Mouse (Mus musculus): ENCODE measurements around the gene Pou4f1. TPM values are rescaled to one million over a fixed set of nuclear protein-coding genes. Genes with fewer than 3 reads are reported as not detected.

The Pou4f1 gene
- polyA plus RNA-seq, 1 experiment from 2014 or later, result 0.64 TPM

DNA sequence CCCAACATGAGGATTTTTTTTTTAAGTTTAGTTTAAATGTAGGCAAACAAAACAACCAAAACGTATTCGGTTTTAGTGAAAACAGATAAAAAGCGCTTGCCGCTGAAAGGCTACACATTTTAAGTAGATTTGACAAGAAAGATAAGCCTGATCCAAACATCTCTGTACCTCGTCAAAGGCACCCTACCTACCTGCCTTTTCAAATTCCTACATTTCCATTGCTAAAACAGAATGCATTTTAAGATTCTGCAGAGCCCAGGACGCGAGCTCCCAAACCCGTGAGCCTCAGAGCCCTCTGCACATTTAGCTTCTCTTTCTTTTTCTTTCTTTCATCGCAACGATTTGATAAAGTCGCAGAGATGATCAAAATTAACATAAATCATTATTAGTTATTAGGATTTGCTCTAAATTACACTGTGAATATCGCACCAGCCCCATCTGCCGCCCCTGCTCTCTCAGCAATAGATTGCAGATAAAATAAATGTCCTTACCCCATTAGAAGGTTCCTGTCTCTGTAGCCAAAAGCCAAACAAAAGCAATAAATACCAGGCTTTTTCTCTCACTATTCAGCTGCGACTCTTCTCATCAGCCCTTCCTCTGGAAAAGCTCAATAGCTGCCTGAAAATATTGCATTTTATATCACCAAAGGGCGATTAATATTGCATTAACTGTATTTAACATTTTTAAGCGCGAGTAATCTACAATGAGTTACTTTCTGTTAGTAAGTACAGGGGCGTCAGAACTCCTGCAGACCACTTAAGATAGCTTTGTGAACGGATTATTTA, 8.9 kb downstream of the Pou4f1 start:
- H3K27ac ChIP-seq (ENCODE audit: low read depth, low read length), result no peak overlapping the region
- no peaks in the 10 kb centered on the region for H3K9me3 ChIP-seq (ENCODE audit: control insufficient read depth, low read length)
- no peak overlapping the region for H3K4me3 ChIP-seq (ENCODE audit: low read length)
- 1% methylated on average over 19 of the region's 19 CpGs for whole genome bisulfite sequencing
- no peak for ATAC-seq (ENCODE audit: low FRiP score, low TSS enrichment)
- no peaks in the 10 kb centered on the region for H3K36me3 ChIP-seq (ENCODE audit: control insufficient read depth, insufficient read depth, low read length)
- H3K4me1 ChIP-seq (ENCODE audit: control insufficient read depth, insufficient read depth, low read length), result peaks cover 8% of the 10 kb centered on the region
- H3K4me2 ChIP-seq (replicated peaks; ENCODE audit: low read depth, low read length), result no peak overlapping the region
- peaks cover 81% of the 10 kb centered on the region for H3K27me3 ChIP-seq (ENCODE audit: control insufficient read depth, insufficient read depth, low read length)
- no peak overlapping the region for H3K9ac ChIP-seq (ENCODE audit: low read depth, low read length)

DNA sequence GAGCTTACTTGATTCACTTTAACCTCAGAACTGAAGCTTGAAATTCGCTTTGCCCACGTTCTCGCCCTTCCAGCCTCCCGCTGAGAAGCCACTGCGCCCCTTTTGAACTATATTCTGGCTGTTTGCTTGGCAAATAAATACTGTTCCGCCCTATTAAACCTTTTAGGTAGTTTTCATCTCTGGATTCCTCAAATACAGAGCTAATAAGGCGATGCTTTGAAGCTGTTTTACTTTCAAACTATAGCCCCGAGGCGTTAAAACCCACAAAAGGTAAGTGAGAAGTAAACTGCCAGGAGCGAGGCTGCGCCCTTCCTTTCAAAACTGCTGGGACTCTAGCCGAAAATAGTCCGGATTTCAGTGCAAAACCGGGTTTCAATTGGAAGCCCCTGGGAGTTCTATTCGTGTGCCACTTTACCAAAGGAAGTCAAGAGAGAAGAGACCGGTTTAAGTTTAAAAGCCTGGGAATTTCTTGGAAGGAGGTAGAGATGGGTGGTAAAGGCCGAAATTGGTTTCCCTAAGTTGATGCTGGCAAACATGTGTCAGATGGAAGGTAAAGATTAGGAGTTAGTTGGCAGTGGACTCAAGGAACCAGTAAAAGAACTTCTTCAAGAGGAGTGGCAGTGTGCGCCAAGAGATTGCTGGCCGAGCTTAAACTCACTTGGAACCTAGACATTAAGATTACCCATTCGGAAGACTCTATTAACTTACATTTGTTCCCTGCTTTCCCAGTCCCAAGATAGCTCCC, 9.7 kb downstream of the Pou4f1 start:
- Histone ChIP-seq H3K27me3 (ENCODE audit: control insufficient read depth, insufficient read depth, low read length) (peaks cover 73% of the 10 kb centered on the region), H3K27ac (ENCODE audit: low read depth, low read length) (no peak overlapping the region), H3K4me3 (ENCODE audit: low read length) (no peak overlapping the region), H3K4me1 (ENCODE audit: control insufficient read depth, insufficient read depth, low read length) (peaks cover 8% of the 10 kb centered on the region), H3K4me2 (replicated peaks; ENCODE audit: low read depth, low read length) (no peak overlapping the region), H3K9me3 (ENCODE audit: control insufficient read depth, low read length) (no peaks in the 10 kb centered on the region), H3K9ac (ENCODE audit: low read depth, low read length) (no peak overlapping the region), H3K36me3 (ENCODE audit: control insufficient read depth, insufficient read depth, low read length) (no peaks in the 10 kb centered on the region)
- no peak for ATAC-seq (ENCODE audit: low FRiP score, low TSS enrichment)
- WGBS, result 1% methylated on average over 20 of the region's 20 CpGs

DNA sequence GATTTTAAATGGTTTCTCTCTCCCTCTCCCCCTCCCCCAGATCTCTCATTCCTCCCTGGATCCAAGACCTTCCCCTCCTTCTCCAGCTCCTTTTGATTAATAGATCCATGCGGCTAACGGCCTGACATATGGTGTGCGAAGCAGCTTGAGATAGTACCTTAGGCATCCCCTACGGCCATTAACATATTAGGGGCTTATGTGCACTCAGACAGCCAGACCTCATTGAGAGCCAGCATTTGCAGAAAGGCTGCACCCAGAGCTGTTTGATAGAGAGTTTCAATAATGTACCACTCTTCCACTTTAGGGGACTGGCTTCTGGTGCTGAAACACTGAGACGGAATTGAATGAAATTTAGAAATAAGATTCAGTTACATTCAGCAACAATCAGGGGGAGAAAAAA, 10.8 kb downstream of the Pou4f1 start:
- Histone ChIP-seq H3K4me2 (replicated peaks; ENCODE audit: low read depth, low read length) (no peak overlapping the region), H3K9me3 (ENCODE audit: control insufficient read depth, low read length) (no peaks in the 10 kb centered on the region), H3K9ac (ENCODE audit: low read depth, low read length) (no peak overlapping the region), H3K4me1 (ENCODE audit: control insufficient read depth, insufficient read depth, low read length) (peaks cover 8% of the 10 kb centered on the region), H3K4me3 (ENCODE audit: low read length) (no peak overlapping the region), H3K27ac (ENCODE audit: low read depth, low read length) (no peak overlapping the region), H3K36me3 (ENCODE audit: control insufficient read depth, insufficient read depth, low read length) (no peaks in the 10 kb centered on the region), H3K27me3 (ENCODE audit: control insufficient read depth, insufficient read depth, low read length) (peaks cover 67% of the 10 kb centered on the region)
- WGBS, result under 1% methylated on average over 5 of the region's 5 CpGs
- ATAC-seq (ENCODE audit: low FRiP score, low TSS enrichment), result no peak

DNA sequence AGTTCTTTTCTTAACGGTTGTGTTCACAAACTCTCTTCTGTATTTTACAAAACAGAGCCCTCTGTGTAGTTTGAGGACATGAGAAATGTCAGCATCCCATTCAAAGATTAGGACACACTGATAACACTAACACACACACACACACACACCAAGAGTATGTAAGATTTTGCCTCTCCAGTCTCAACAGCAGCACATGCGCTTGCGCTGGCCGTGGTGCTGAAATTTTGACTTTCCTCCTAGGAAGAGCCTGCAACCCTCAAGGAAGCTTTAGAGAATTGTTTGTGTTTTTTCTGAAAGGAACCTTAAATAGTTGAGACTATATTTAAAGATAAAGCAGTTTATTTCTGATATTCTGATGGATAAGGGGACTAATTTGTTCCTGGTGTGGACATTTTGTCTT, 14.0 kb downstream of the Pou4f1 start:
- Histone ChIP-seq H3K9me3 (ENCODE audit: control insufficient read depth, low read length) (no peaks in the 10 kb centered on the region), H3K4me3 (ENCODE audit: low read length) (no peak overlapping the region), H3K4me2 (replicated peaks; ENCODE audit: low read depth, low read length) (no peak overlapping the region), H3K9ac (ENCODE audit: low read depth, low read length) (no peak overlapping the region), H3K27me3 (ENCODE audit: control insufficient read depth, insufficient read depth, low read length) (peaks cover 40% of the 10 kb centered on the region), H3K27ac (ENCODE audit: low read depth, low read length) (no peak overlapping the region), H3K36me3 (ENCODE audit: control insufficient read depth, insufficient read depth, low read length) (no peaks in the 10 kb centered on the region), H3K4me1 (ENCODE audit: control insufficient read depth, insufficient read depth, low read length) (no peaks in the 10 kb centered on the region)
- ATAC-seq (ENCODE audit: low FRiP score, low TSS enrichment), result 0 out of 2 replicates have a peak, but pooled peaks have one; percentile 71
- WGBS, result 11% methylated on average over 4 of the region's 4 CpGs

DNA sequence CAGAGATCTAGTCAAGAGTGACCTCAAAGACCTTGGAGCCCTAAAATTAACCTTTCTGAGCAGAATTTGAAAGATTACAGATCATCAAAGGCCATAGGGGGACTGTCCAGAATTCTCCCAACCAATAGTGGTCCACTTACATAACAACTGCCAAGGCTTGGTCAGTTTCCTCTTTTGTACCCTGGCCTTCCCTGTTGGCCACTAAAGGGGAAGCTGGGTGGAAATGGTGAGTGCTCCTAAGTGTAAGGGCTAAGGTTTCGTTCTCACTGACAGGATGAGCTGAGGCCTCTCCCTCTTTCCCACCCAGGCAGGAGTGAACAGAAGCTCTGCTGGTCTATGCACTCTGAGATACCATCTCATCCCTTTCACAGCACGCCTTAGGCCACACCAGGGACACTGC, 33.5 kb downstream of the Pou4f1 start:
- WGBS, result 57% methylated on average over 2 of the region's 2 CpGs
- H3K9ac ChIP-seq (ENCODE audit: low read depth, low read length), result no peak overlapping the region
- H3K4me3 ChIP-seq (ENCODE audit: low read length), result no peak overlapping the region
- no peak overlapping the region for H3K27ac ChIP-seq (ENCODE audit: low read depth, low read length)
- H3K27me3 ChIP-seq (ENCODE audit: control insufficient read depth, insufficient read depth, low read length), result no peaks in the 10 kb centered on the region
- no peak overlapping the region for H3K4me2 ChIP-seq (replicated peaks; ENCODE audit: low read depth, low read length)
- H3K9me3 ChIP-seq (ENCODE audit: control insufficient read depth, low read length), result no peaks in the 10 kb centered on the region
- no peaks in the 10 kb centered on the region for H3K4me1 ChIP-seq (ENCODE audit: control insufficient read depth, insufficient read depth, low read length)
- H3K36me3 ChIP-seq (ENCODE audit: control insufficient read depth, insufficient read depth, low read length), result no peaks in the 10 kb centered on the region
- no peak for ATAC-seq (ENCODE audit: low FRiP score, low TSS enrichment)

DNA sequence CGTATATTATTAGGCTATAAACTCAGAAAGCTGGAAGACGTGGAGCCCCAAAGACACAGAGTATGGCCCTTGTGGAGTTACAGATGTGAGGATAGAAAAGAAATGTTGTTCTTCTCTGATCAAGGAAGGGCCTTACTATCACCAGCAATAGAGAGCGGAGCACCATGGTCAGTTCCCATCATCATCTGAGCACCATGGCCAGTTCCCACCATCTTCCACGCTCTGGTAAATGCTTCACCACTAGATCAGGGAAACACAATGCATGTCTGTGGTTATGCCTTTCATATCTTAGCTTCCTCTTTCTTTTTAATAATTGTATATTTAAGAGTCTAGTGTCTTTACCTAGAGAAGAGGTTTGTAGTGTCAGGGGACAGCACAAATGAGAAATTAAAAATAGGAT, 37.0 kb downstream of the Pou4f1 start:
- no peaks in the 10 kb centered on the region for H3K9me3 ChIP-seq (ENCODE audit: control insufficient read depth, low read length)
- 75% methylated on average over 4 of the region's 4 CpGs for WGBS
- no peak overlapping the region for H3K4me3 ChIP-seq (ENCODE audit: low read length)
- no peaks in the 10 kb centered on the region for H3K36me3 ChIP-seq (ENCODE audit: control insufficient read depth, insufficient read depth, low read length)
- H3K9ac ChIP-seq (ENCODE audit: low read depth, low read length), result no peak overlapping the region
- H3K4me1 ChIP-seq (ENCODE audit: control insufficient read depth, insufficient read depth, low read length), result no peaks in the 10 kb centered on the region
- H3K27ac ChIP-seq (ENCODE audit: low read depth, low read length), result no peak overlapping the region
- no peak for ATAC-seq (ENCODE audit: low FRiP score, low TSS enrichment)
- no peak overlapping the region for H3K4me2 ChIP-seq (replicated peaks; ENCODE audit: low read depth, low read length)
- no peaks in the 10 kb centered on the region for H3K27me3 ChIP-seq (ENCODE audit: control insufficient read depth, insufficient read depth, low read length)

DNA sequence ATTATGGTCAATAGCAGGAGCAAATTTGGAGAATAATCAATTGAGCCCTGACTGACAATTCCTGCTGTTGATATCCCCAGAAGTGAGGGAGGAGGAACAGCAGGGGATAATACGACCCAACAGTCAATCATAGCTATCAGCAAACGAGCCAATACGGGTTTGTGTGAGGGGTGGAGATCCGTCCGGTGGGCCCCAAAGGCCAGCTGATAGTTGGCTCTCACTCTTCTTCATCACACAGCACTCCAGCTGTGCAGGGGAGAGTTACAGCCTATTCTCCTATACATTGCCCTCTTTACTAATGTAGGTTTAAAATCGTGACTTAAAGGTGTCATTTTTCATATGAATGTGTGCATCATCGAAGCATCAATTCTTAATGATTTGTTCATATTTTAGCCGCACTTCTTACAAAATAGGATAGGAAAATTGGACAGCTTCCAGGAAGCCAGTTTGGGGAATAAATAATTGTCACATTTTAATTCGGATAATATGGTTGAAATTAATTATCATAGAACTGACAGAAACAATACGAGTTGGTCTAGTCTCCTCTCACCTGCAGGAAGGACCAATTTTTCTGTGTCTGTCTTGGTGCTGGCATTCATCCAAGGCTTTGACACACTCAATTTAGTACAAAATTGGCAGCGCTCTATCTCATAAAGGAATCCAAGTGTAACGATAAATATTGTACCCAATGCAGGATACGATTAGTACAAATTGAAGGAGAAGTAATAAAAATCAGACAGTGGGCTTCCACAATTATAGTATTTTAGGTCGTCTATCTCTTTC, 43.9 kb downstream of the Pou4f1 start:
- H3K27me3 ChIP-seq (ENCODE audit: control insufficient read depth, insufficient read depth, low read length), result no peaks in the 10 kb centered on the region
- no peak overlapping the region for H3K9ac ChIP-seq (ENCODE audit: low read depth, low read length)
- H3K36me3 ChIP-seq (ENCODE audit: control insufficient read depth, insufficient read depth, low read length), result no peaks in the 10 kb centered on the region
- no peaks in the 10 kb centered on the region for H3K4me1 ChIP-seq (ENCODE audit: control insufficient read depth, insufficient read depth, low read length)
- no peak for ATAC-seq (ENCODE audit: low FRiP score, low TSS enrichment)
- H3K27ac ChIP-seq (ENCODE audit: low read depth, low read length), result no peak overlapping the region
- H3K4me2 ChIP-seq (replicated peaks; ENCODE audit: low read depth, low read length), result no peak overlapping the region
- no peak overlapping the region for H3K4me3 ChIP-seq (ENCODE audit: low read length)
- no peaks in the 10 kb centered on the region for H3K9me3 ChIP-seq (ENCODE audit: control insufficient read depth, low read length)
- WGBS, result 70% methylated on average over 14 of the region's 14 CpGs

All from kidney, embryonic 14.5 days (tissue).